Mouse (Mus musculus) neutrophil, adult 5-6 weeks (primary cell): ENCODE measurements around the gene Tnfrsf4. TPM values are rescaled to one million over a fixed set of nuclear protein-coding genes. Genes with fewer than 3 reads are reported as not detected.

ENCODE experiments used
- ATAC-seq: fragments of 151-379, 151-347 bp; 2 replicates; pipeline ENCODE4 v1.8.0; 2017; ENCODE audit warnings: mild to moderate bottlenecking, moderate TSS enrichment; ENCODE audit not compliant: insufficient number of reproducible peaks, poor library complexity, low FRiP score, severe bottlenecking; ENCODE audit errors: extremely low read depth
- total RNA-seq: library from RNA; stranded (forward); fragments of 200-1000 nt; gene quantifications from 2 replicates; pipeline ENCODE4 v1.2.3, GENCODE M21; 2017

The Tnfrsf4 gene
- total RNA-seq, 1 experiment from 2014 or later: 7.6 TPM

GRCm38 (mm10) chr4:156059261-156059660, 45.6 kb downstream of the Tnfrsf4 start, which contains the start of gene Ttll10:
Gene Ttll10, minus strand, starts transcription at chr4:156059414.
- no peak for ATAC-seq

GRCm38 (mm10) chr4:156059713-156060112, 46.1 kb downstream of the Tnfrsf4 start:
- ATAC-seq: no peak

GRCm38 (mm10) chr4:156063861-156064509, 50.3 kb downstream of the Tnfrsf4 start:
- no peak for ATAC-seq

- no peak for ATAC-seq
Measured at GRCm38 (mm10) chr4:156064510-156064897, 50.9 kb downstream of the Tnfrsf4 start.

GRCm38 (mm10) chr4:156065156-156065894, 51.7 kb downstream of the Tnfrsf4 start:
- ATAC-seq: no peak

Other genes with a start within 250 kb of the Tnfrsf4 start
- gene Vwa1, start 239.1 kb upstream of the Tnfrsf4 start, total RNA-seq: 0.12 and 0.37 TPM in 2 replicates
- 0.12 TPM in 1 of 2 replicates, not detected in the other for gene Tmem88b, start 228.0 kb upstream of the Tnfrsf4 start, total RNA-seq
- gene Ankrd65, start 223.4 kb upstream of the Tnfrsf4 start, total RNA-seq: not detected in 2 replicates
- gene Mrpl20, start 211.0 kb upstream of the Tnfrsf4 start, total RNA-seq: 30.4 and 33.5 TPM in 2 replicates
- 394 and 410 TPM in 2 replicates for gene Ccnl2, start 201.4 kb upstream of the Tnfrsf4 start, total RNA-seq
- gene Aurkaip1, start 182.6 kb upstream of the Tnfrsf4 start, total RNA-seq: 129 and 133 TPM in 2 replicates
- gene Mxra8, start 174.2 kb upstream of the Tnfrsf4 start, total RNA-seq: 0.47 and 2.3 TPM in 2 replicates
- 32.8 and 39.2 TPM in 2 replicates for gene Dvl1, start 166.4 kb upstream of the Tnfrsf4 start, total RNA-seq
- gene Tas1r3, start 150.5 kb upstream of the Tnfrsf4 start, total RNA-seq: 1.4 and 1.8 TPM in 2 replicates
- gene Cptp, start 144.4 kb upstream of the Tnfrsf4 start, total RNA-seq: 2.3 and 10.1 TPM in 2 replicates
- 25.4 and 26.8 TPM in 2 replicates for gene Ints11, start 144.3 kb upstream of the Tnfrsf4 start, total RNA-seq
- 10.1 and 10.3 TPM in 2 replicates for gene Pusl1, start 122.1 kb upstream of the Tnfrsf4 start, total RNA-seq
- gene Acap3, start 122.0 kb upstream of the Tnfrsf4 start, total RNA-seq: 15.7 and 17.5 TPM in 2 replicates
- 87.4 and 90.2 TPM in 2 replicates for gene Ube2j2, start 70.0 kb upstream of the Tnfrsf4 start, total RNA-seq
- 1.6 and 3.6 TPM in 2 replicates for gene C1qtnf12, start 51.5 kb upstream of the Tnfrsf4 start, total RNA-seq
- gene B3galt6, start 21.2 kb upstream of the Tnfrsf4 start, total RNA-seq: 2.9 and 3.7 TPM in 2 replicates
- gene Sdf4, start 21.0 kb upstream of the Tnfrsf4 start, total RNA-seq: 213 and 229 TPM in 2 replicates
- 18.5 and 22.1 TPM in 2 replicates for gene Tnfrsf18, start 12.3 kb downstream of the Tnfrsf4 start, total RNA-seq
- not detected in 2 replicates for gene Ttll10, start 45.6 kb downstream of the Tnfrsf4 start, total RNA-seq
- gene 9430015G10Rik, start 96.1 kb downstream of the Tnfrsf4 start, total RNA-seq: 32.6 and 33.3 TPM in 2 replicates
- 0.25 and 0.58 TPM in 2 replicates for gene Rnf223, start 116.7 kb downstream of the Tnfrsf4 start, total RNA-seq
- 7.9 and 9.8 TPM in 2 replicates for gene Agrn, start 183.6 kb downstream of the Tnfrsf4 start, total RNA-seq
- 30.3 and 40.1 TPM in 2 replicates for gene Isg15, start 187.0 kb downstream of the Tnfrsf4 start, total RNA-seq
- gene AW011738, start 189.5 kb downstream of the Tnfrsf4 start, total RNA-seq: 17.6 and 20.4 TPM in 2 replicates
- gene Perm1, start 202.0 kb downstream of the Tnfrsf4 start, total RNA-seq: 1.4 and 1.7 TPM in 2 replicates
- gene Plekhn1, start 221.0 kb downstream of the Tnfrsf4 start, total RNA-seq: 22.8 and 23.6 TPM in 2 replicates
- 58.7 and 59.8 TPM in 2 replicates for gene Noc2l, start 222.2 kb downstream of the Tnfrsf4 start, total RNA-seq
- 0.37 TPM in 1 of 2 replicates, not detected in the other for gene Samd11, start 241.8 kb downstream of the Tnfrsf4 start, total RNA-seq